Mouse (Mus musculus): Measurements from ENCODE around the gene Kpna1.

DNA sequence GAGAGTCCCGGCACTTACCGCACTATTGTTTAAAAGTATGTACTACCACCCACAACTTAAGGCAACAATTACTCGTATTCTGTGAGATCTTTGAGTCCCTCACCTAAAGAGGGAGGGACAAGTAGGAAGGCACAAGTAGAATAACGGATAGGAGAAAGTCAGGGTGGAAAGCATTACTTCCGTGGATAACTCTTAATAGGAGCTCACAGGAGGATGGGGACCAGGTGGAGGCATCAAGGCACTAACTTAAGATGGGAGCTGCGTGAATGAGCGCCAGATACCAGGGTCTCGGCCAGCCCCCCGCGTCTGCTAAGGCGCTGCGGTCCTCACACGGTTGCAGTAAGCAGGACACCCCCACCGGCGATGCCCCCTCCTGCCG, 92.5 kb downstream of the Kpna1 start:
- TF ChIP-seq POLR2A (IDR thresholded peaks at IDR 0.05; ENCODE audit: low read depth, low read length) = no peak
- no peak for TF ChIP-seq CTCF (IDR thresholded peaks at IDR 0.05; ENCODE audit: extremely low read depth, insufficient read length, insufficient replicate concordance, low read depth, low read length)
